Mouse (Mus musculus) forebrain, embryonic 15.5 days (tissue): ENCODE measurements around the gene Atp8b3. TPM values are rescaled to one million over a fixed set of nuclear protein-coding genes. Genes with fewer than 3 reads are reported as not detected.

Experiments
- ATAC-seq: fragments of 200-750 bp; cut with Nextera tagmentation; replicated peaks from 2 replicates; pipeline ENCODE4 v1.8.0; 2017; ENCODE audit warnings: mild to moderate bottlenecking, moderate TSS enrichment, moderate library complexity
- H3K27ac ChIP-seq: fragments of 300-500 bp; sonication (generic); replicated peaks from 2 replicates; pipeline ENCODE4 v1.5.1; 2015; ENCODE audit warnings: mild to moderate bottlenecking, inconsistent platforms
- H3K27me3 ChIP-seq: fragments of 300-500 bp; sonication (generic); 2 replicates; pipeline ENCODE4 v1.6.1; 2015; ENCODE audit warnings: inconsistent platforms
- H3K36me3 ChIP-seq: fragments of 300-500 bp; sonication (generic); 2 replicates; pipeline ENCODE4 v1.6.1; 2015; ENCODE audit warnings: mild to moderate bottlenecking, inconsistent platforms
- H3K4me1 ChIP-seq: fragments of 300-500 bp; sonication (generic); 2 replicates; pipeline ENCODE4 v1.6.1; 2015; ENCODE audit warnings: inconsistent platforms
- H3K4me2 ChIP-seq: fragments of 300-500 bp; sonication (generic); replicated peaks from 2 replicates; pipeline ENCODE4 v1.6.1; 2015; ENCODE audit warnings: mild to moderate bottlenecking, inconsistent platforms
- H3K4me3 ChIP-seq: fragments of 300-500 bp; sonication (generic); 2 replicates; pipeline ENCODE4 v1.5.1; 2015; ENCODE audit warnings: mild to moderate bottlenecking, inconsistent platforms
- H3K9ac ChIP-seq: fragments of 300-500 bp; sonication (generic); replicated peaks from 2 replicates; pipeline ENCODE4 v1.6.1; 2015; ENCODE audit warnings: mild to moderate bottlenecking, inconsistent platforms
- H3K9me3 ChIP-seq: fragments of 300-500 bp; sonication (generic); 2 replicates; pipeline ENCODE4 v1.6.1; 2016; ENCODE audit warnings: inconsistent platforms
- WGBS: fragments of 180-500 bp; shearing (Covaris S2); methylation state at CpG from one replicate; pipeline ENCODE4 v1.1.7; 2015; ENCODE audit warnings: mixed read lengths; 5-methylcytosine and 5-hydroxymethylcytosine counted together
- polyA plus RNA-seq: library from polyadenylated mRNA; unstranded; fragments of >200 nt; fragmentation: Nextera tagmentation; extraction: Ambion mirVana; gene quantifications from 2 replicates; pipeline ENCODE4 v1.2.1, GENCODE M21; 2015

Gene Atp8b3
- polyA plus RNA-seq, 1 experiment from 2014 or later, result 0.23 TPM

- H3K36me3 ChIP-seq, result no peaks in the 10 kb centered on the region
- H3K27ac ChIP-seq, result peak overlapping the region; percentile 90
- H3K9ac ChIP-seq, result peak overlapping the region; percentile 66
- H3K9me3 ChIP-seq, result no peaks in the 10 kb centered on the region
- no peaks in the 10 kb centered on the region for H3K27me3 ChIP-seq
- H3K4me1 ChIP-seq, result peaks cover 50% of the 10 kb centered on the region
- peak overlapping the region; percentile 76 for H3K4me2 ChIP-seq
- peak; percentile 2; the same call in 1 of the 2 replicates for ATAC-seq
- WGBS, result under 1% methylated on average over 92 of the region's 96 CpGs
- peak overlapping the region; percentile 70 for H3K4me3 ChIP-seq
Observed at GRCm38 (mm10) chr10:80576351-80577194, 37.6 kb upstream of the Atp8b3 start.

DNA sequence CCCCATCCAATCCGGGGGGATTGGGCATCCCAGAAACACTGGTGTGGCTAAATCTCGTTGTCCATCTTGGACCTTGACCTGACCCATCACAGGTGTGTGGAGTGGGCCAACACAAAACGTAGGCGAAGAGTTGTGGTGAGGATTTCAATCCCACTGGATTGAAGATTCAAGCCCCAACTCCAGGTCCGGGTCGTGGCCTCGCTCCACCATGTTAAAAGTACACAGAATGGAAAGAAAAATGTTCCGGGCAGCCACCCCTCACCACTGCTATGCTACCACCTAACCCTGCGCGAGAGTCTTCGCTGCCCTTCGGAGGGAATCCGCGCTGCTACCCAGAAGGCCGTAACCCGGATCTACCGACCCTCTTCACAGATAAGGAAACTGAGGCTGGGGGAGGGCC, 37.0 kb upstream of the Atp8b3 start:
- Histone ChIP-seq H3K4me1 (peaks cover 57% of the 10 kb centered on the region), H3K27me3 (no peaks in the 10 kb centered on the region), H3K9ac (peak overlapping the region; percentile 66), H3K4me2 (peak overlapping the region; percentile 76), H3K9me3 (no peaks in the 10 kb centered on the region), H3K4me3 (peak overlapping the region; percentile 70), H3K36me3 (no peaks in the 10 kb centered on the region), H3K27ac (no peak overlapping the region)
- WGBS, result 16% methylated on average over 17 of the region's 17 CpGs
- ATAC-seq, result no peak

- no peak for ATAC-seq
- Histone ChIP-seq H3K4me2 (0 out of 2 replicates have a peak overlapping the region, but pooled peaks have one; percentile 76), H3K4me3 (no peak overlapping the region), H3K4me1 (peaks cover 63% of the 10 kb centered on the region), H3K27ac (no peak overlapping the region), H3K27me3 (no peaks in the 10 kb centered on the region), H3K9ac (no peak overlapping the region), H3K36me3 (no peaks in the 10 kb centered on the region), H3K9me3 (no peaks in the 10 kb centered on the region)
- 71% methylated on average over 3 of the region's 3 CpGs for WGBS
Observed at GRCm38 (mm10) chr10:80574896-80575295, 36.0 kb upstream of the Atp8b3 start.

DNA sequence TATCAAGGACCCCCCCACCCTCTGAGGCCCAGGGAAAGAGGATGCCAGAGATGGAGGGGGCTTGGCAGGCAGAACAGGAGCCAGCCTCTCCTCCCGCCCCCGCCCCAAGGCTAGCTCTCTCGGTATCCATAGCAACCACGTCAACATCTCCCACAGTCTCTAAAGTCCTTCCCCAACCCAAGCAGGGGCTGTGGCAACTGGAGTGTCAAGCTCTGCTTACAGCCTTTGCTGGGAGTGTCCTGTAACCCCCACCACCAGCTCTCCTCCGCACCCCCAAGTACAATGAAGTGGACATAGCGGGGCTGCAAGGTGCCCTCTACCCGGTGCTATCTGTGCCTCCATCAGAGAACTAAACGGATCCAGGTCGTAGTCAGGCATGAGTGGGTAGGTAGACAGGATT, 35.0 kb upstream of the Atp8b3 start:
- no peak overlapping the region for H3K4me2 ChIP-seq
- no peaks in the 10 kb centered on the region for H3K9me3 ChIP-seq
- no peaks in the 10 kb centered on the region for H3K36me3 ChIP-seq
- 53% methylated on average over 9 of the region's 9 CpGs for WGBS
- ATAC-seq, result no peak
- H3K27ac ChIP-seq, result no peak overlapping the region
- H3K27me3 ChIP-seq, result no peaks in the 10 kb centered on the region
- no peak overlapping the region for H3K4me3 ChIP-seq
- H3K4me1 ChIP-seq, result peaks cover 63% of the 10 kb centered on the region
- no peak overlapping the region for H3K9ac ChIP-seq

GRCm38 (mm10) chr10:80572477-80572876, 33.6 kb upstream of the Atp8b3 start:
- Histone ChIP-seq H3K27ac (no peak overlapping the region), H3K4me2 (no peak overlapping the region), H3K4me3 (no peak overlapping the region), H3K9me3 (no peaks in the 10 kb centered on the region), H3K27me3 (no peaks in the 10 kb centered on the region), H3K9ac (no peak overlapping the region), H3K36me3 (peaks cover 5% of the 10 kb centered on the region; the same call in 1 of the 2 replicates), H3K4me1 (peaks cover 54% of the 10 kb centered on the region)
- 86% methylated on average over 2 of the region's 2 CpGs for WGBS
- no peak for ATAC-seq

GRCm38 (mm10) chr10:80570871-80571836, 32.2 kb upstream of the Atp8b3 start:
- H3K27me3 ChIP-seq, result no peaks in the 10 kb centered on the region
- WGBS, result 19% methylated on average over 30 of the region's 30 CpGs
- peak overlapping the region; percentile 7 for H3K9ac ChIP-seq
- H3K4me3 ChIP-seq, result peak overlapping the region; percentile 17; the same call in 1 of the 2 replicates
- no peak for ATAC-seq
- peak overlapping the region; percentile 29 for H3K4me2 ChIP-seq
- peak overlapping the region; percentile 42 for H3K27ac ChIP-seq
- peaks cover 5% of the 10 kb centered on the region; the same call in 1 of the 2 replicates for H3K36me3 ChIP-seq
- H3K9me3 ChIP-seq, result no peaks in the 10 kb centered on the region
- H3K4me1 ChIP-seq, result peaks cover 62% of the 10 kb centered on the region

GRCm38 (mm10) chr10:80570419-80570818, 31.5 kb upstream of the Atp8b3 start:
- H3K27ac ChIP-seq, result no peak overlapping the region
- no peaks in the 10 kb centered on the region for H3K9me3 ChIP-seq
- H3K9ac ChIP-seq, result no peak overlapping the region
- no peak overlapping the region for H3K4me2 ChIP-seq
- 89% methylated on average over 10 of the region's 10 CpGs for WGBS
- no peak overlapping the region for H3K4me3 ChIP-seq
- H3K4me1 ChIP-seq, result peaks cover 56% of the 10 kb centered on the region
- no peak for ATAC-seq
- peaks cover 5% of the 10 kb centered on the region; the same call in 1 of the 2 replicates for H3K36me3 ChIP-seq
- H3K27me3 ChIP-seq, result no peaks in the 10 kb centered on the region

DNA sequence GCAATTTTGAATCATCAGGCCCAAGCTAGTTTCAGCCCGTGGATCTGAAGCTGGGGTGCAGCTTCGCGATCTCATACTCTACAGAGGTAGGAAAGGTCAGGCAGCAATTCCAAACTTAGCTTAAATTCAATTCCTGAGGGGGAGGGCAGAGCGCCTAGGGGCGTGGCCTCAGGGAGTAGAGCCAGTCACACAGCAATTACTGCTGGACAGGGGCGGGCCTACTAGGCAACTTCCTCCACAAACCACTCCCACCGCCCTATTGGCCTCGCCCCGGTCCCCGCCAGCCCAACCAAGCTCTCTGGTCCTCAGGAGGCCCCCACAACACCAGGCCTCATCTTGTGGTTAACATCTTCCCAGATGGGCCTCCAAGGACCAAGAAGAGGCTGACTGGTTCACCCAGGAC, 30.7 kb upstream of the Atp8b3 start:
- ATAC-seq, result no peak
- no peak overlapping the region for H3K9ac ChIP-seq
- H3K4me3 ChIP-seq, result no peak overlapping the region
- H3K9me3 ChIP-seq, result no peaks in the 10 kb centered on the region
- H3K27ac ChIP-seq, result no peak overlapping the region
- peaks cover 48% of the 10 kb centered on the region for H3K4me1 ChIP-seq
- H3K4me2 ChIP-seq, result no peak overlapping the region
- WGBS, result 44% methylated on average over 10 of the region's 10 CpGs
- no peaks in the 10 kb centered on the region for H3K27me3 ChIP-seq
- peaks cover 5% of the 10 kb centered on the region; the same call in 1 of the 2 replicates for H3K36me3 ChIP-seq

DNA sequence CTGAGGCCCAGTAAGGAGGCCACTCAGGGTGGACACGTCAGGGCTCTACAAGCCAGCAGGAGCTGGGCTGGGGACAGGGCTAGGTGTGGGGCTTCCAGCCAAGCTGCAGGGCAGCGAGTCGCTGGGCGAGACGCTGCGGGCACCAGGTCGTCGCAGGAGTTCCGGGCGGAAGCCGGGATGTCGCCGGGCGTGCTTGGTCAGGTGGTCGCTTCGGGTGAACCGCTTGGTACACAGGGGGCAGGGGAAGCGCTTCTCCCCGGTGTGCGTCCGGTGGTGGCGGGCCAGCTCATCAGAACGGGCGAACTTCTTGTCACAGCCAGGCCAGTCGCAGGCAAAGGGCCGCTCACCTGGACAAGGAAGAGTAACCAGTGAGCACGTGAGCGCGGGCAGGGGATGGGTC, 30.0 kb upstream of the Atp8b3 start:
- no peak overlapping the region for H3K4me2 ChIP-seq
- no peak for ATAC-seq
- H3K4me1 ChIP-seq, result peaks cover 41% of the 10 kb centered on the region
- no peaks in the 10 kb centered on the region for H3K9me3 ChIP-seq
- H3K27me3 ChIP-seq, result no peaks in the 10 kb centered on the region
- 96% methylated on average over 29 of the region's 29 CpGs for WGBS
- no peak overlapping the region for H3K4me3 ChIP-seq
- peaks cover 5% of the 10 kb centered on the region; the same call in 1 of the 2 replicates for H3K36me3 ChIP-seq
- no peak overlapping the region for H3K9ac ChIP-seq
- no peak overlapping the region for H3K27ac ChIP-seq

GRCm38 (mm10) chr10:80566375-80567092, 27.6 kb upstream of the Atp8b3 start:
- Histone ChIP-seq H3K9ac (peak overlapping the region; percentile 20; the same call in 1 of the 2 replicates), H3K27me3 (no peaks in the 10 kb centered on the region), H3K36me3 (peaks cover 5% of the 10 kb centered on the region; the same call in 1 of the 2 replicates), H3K27ac (peak overlapping the region; percentile 85), H3K4me3 (peak overlapping the region; percentile 19), H3K4me1 (peaks cover 40% of the 10 kb centered on the region), H3K9me3 (no peaks in the 10 kb centered on the region), H3K4me2 (peak overlapping the region; percentile 35)
- ATAC-seq, result peak; percentile 58
- 8% methylated on average over 17 of the region's 17 CpGs for WGBS

GRCm38 (mm10) chr10:80561116-80561944, 22.4 kb upstream of the Atp8b3 start, which contains the start of gene Rexo1:
Gene Rexo1, minus strand, starts transcription at chr10:80561560.
- ATAC-seq, result peak; percentile 83
- Histone ChIP-seq H3K9ac (peak within 1 kb of the TSS; percentile 84), H3K36me3 (no peaks in the 10 kb centered on the region), H3K4me1 (peaks cover 51% of the 10 kb centered on the region), H3K9me3 (no peaks in the 10 kb centered on the region), H3K4me2 (peak within 1 kb of the TSS; percentile 79), H3K4me3 (peak within 1 kb of the TSS; percentile 77), H3K27me3 (no peaks in the 10 kb centered on the region), H3K27ac (peak within 1 kb of the TSS; percentile 94)
- under 1% methylated on average over 72 of the region's 72 CpGs for WGBS
